Mouse (Mus musculus) retina, postnatal 1 day (tissue): ENCODE results near the gene Nos2.
A peak's percentile ranks its signal among the peaks of the same experiment; 100 is the strongest.
"Not testable (repeated sequence)": the region's sequence is repeated elsewhere in the genome, so short reads cannot be mapped to it uniquely, and the experiment has no call there.

ENCODE experiments used
- DNase-seq: peaks from one replicate; pipeline ENCODE4 v3.0.0-alpha.2; 2012

Nos2 gene

GRCm38 (mm10) chr11:78959841-78960520 is 39.4 kb downstream of the Nos2 start:
- DNase-seq, result no peak

GRCm38 (mm10) chr11:78961221-78961620 is 40.6 kb downstream of the Nos2 start:
- no peak for DNase-seq

- peak; percentile 73 for DNase-seq
These were observed 46.8 kb downstream of the Nos2 start for GRCm38 (mm10) chr11:78967371-78967770.

GRCm38 (mm10) chr11:78968121-78968520 is 47.5 kb downstream of the Nos2 start:
- DNase-seq, result no peak

GRCm38 (mm10) chr11:78971096-78971495 is 50.5 kb downstream of the Nos2 start:
- no peak for DNase-seq

GRCm38 (mm10) chr11:78971746-78972145 is 51.2 kb downstream of the Nos2 start:
- no peak for DNase-seq

GRCm38 (mm10) chr11:78972328-78972727 is 51.7 kb downstream of the Nos2 start:
- DNase-seq, result no peak

GRCm38 (mm10) chr11:78972811-78973351 is 52.3 kb downstream of the Nos2 start:
- DNase-seq, result no peak

- DNase-seq, result peak; percentile 56
These were observed 53.0 kb downstream of the Nos2 start for GRCm38 (mm10) chr11:78973381-78974150.

- no peak for DNase-seq
These were observed 56.3 kb downstream of the Nos2 start for GRCm38 (mm10) chr11:78976731-78977510.

GRCm38 (mm10) chr11:78978176-78979019 is 57.8 kb downstream of the Nos2 start:
- no peak for DNase-seq

- no peak for DNase-seq
These were observed 59.6 kb downstream of the Nos2 start for GRCm38 (mm10) chr11:78980083-78980634.

GRCm38 (mm10) chr11:78982042-78982441 is 61.5 kb downstream of the Nos2 start:
- DNase-seq, result no peak

GRCm38 (mm10) chr11:78982513-78983291 is 62.1 kb downstream of the Nos2 start:
- DNase-seq, result no peak

- DNase-seq, result no peak
These were observed 63.0 kb downstream of the Nos2 start for GRCm38 (mm10) chr11:78983539-78983938.

- no peak for DNase-seq
These were observed 64.0 kb downstream of the Nos2 start, which contains the start of gene Lgals9 for GRCm38 (mm10) chr11:78984483-78985177. TSS of gene Lgals9 (minus strand) at chr11:78984946.

- no peak for DNase-seq
These were observed 64.9 kb downstream of the Nos2 start for GRCm38 (mm10) chr11:78985505-78985904.

- DNase-seq, result no peak
These were observed 65.9 kb downstream of the Nos2 start for GRCm38 (mm10) chr11:78986311-78987002.

- DNase-seq, result not testable (repeated sequence)
These were observed 68.6 kb downstream of the Nos2 start for GRCm38 (mm10) chr11:78989206-78989605.

GRCm38 (mm10) chr11:78990096-78990495 is 69.5 kb downstream of the Nos2 start:
- no peak for DNase-seq
